Mouse (Mus musculus) brain, embryonic 14.5 days (tissue): ENCODE measurements at regions not wholly inside any gene's neighbourhood (a gene's known extent, or its start where the extent isn't known, plus 50 kb on each side); places are given as distances from the start of the nearest gene placed in this dataset.

Experiments used
- CTCF ChIP-seq: fragments of 200-500 bp; IDR thresholded peaks from 2 replicates; pipeline ENCODE4 v1.5.1; 2012; ENCODE audit warnings: inconsistent platforms, mild to moderate bottlenecking, moderate library complexity, borderline replicate concordance; ENCODE audit not compliant: insufficient read depth, insufficient read length; ENCODE audit errors: extremely low read depth
- POLR2A ChIP-seq: fragments of 200-500 bp; IDR thresholded peaks from 2 replicates; pipeline ENCODE4 v1.6.1; 2012; ENCODE audit warnings: mild to moderate bottlenecking, inconsistent platforms, borderline replicate concordance; ENCODE audit not compliant: poor library complexity, insufficient read depth, insufficient read length, severe bottlenecking; ENCODE audit errors: extremely low read depth

DNA sequence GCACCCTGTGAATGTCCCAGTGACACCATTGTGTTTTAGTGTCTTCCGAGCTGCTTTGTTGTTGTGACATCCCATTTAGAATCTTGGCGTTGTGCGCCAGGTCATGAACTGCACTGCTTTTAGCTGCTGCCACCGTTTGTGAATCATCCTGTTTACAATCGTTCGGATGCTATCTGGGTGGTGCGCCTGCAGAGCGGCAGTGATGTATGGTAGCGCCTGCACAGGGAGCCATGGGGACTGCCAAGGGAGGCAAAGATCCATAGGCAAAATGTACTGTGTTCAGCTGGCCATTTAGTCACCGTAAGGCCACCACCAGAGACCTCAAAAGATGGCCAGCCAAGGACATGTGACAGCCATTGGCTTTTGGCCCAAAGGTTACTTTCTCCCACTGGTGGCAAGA, 93.3 kb downstream of the Gm4791 start:
- no peak for TF ChIP-seq POLR2A
- no peak for TF ChIP-seq CTCF
